Mouse (Mus musculus) heart, postnatal 0 days (tissue): ENCODE data around the gene Krtap4-2.

Experiments
- CTCF ChIP-seq: IDR thresholded peaks from 2 replicates; pipeline ENCODE4 v1.5.1; 2016; ENCODE audit warnings: antibody characterized with exemption, control low read depth, low read depth
- EP300 ChIP-seq: IDR thresholded peaks from 2 replicates; pipeline ENCODE4 v1.6.1; 2016; ENCODE audit warnings: antibody characterized with exemption, low read depth

DNA sequence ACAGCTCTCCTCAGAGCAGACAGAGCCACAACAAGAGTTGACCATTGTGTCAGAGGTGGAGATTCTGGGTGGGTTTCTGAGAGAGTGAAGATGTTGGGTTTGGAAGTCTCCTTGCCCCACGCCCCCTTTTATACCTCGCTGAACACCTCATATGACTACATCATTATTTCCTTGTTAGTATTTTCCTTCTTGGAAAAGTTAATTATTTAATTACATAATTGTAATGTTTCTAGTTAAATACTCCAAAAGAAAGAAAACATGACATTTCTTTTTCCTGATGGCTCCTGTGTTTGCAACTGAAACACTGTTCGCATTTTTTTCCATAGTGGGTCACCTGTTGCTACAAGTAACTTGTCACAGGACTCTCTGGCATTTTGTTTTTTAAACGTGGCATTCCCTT is 6.7 kb downstream of the Krtap4-2 start, which contains the start of gene Krtap4-1:
- no peak for TF ChIP-seq CTCF
- no peak for TF ChIP-seq EP300
